Mouse (Mus musculus): ENCODE measurements around the gene Sox15.

Sox15 gene

GRCm38 (mm10) chr11:69703814-69704612, 48.9 kb downstream of the Sox15 start:
- DNase-seq, result no peak

- no peak for DNase-seq
Measured at GRCm38 (mm10) chr11:69704613-69705010, 49.5 kb downstream of the Sox15 start.
